Mouse (Mus musculus) liver, postnatal 0 days (tissue): Measurements from ENCODE around the gene Immp2l.

Experiments
- CTCF ChIP-seq: sonication (generic); IDR thresholded peaks from 2 replicates; pipeline ENCODE4 v1.5.1; 2016; ENCODE audit warnings: antibody characterized with exemption, low read depth
- EP300 ChIP-seq: IDR thresholded peaks from 2 replicates; pipeline ENCODE4 v1.6.1; 2016; ENCODE audit warnings: antibody characterized with exemption, low read depth, mild to moderate bottlenecking

- TF ChIP-seq CTCF (no peak), EP300 (no peak)
Observed at GRCm38 (mm10) chr12:41322018-41322417, 298.1 kb downstream of the Immp2l start.
